Mouse (Mus musculus) limb, embryonic 14.5 days (tissue): ENCODE data around the gene Klf1. TPM values are rescaled to one million over a fixed set of nuclear protein-coding genes. Genes with fewer than 3 reads are reported as not detected.

Source experiments
- ATAC-seq: fragments of 200-750 bp; cut with Nextera tagmentation; 2 replicates; pipeline ENCODE4 v1.8.0; 2017; ENCODE audit warnings: low read depth, moderate number of reproducible peaks, moderate TSS enrichment; ENCODE audit not compliant: low FRiP score
- DNase-seq: peaks from one replicate; pipeline ENCODE4 v3.0.0-alpha.2; 2015; ENCODE audit warnings: low spot score
- H3K27ac ChIP-seq: fragments of 300-500 bp; sonication (generic); replicated peaks from 2 replicates; pipeline ENCODE4 v1.5.1; 2014; ENCODE audit warnings: low read depth, mild to moderate bottlenecking, low read length, moderate library complexity, mixed read lengths
- H3K27me3 ChIP-seq: fragments of 300-500 bp; sonication (generic); 2 replicates; pipeline ENCODE4 v1.6.1; 2014; ENCODE audit warnings: low read length, mixed read lengths; ENCODE audit not compliant: control insufficient read depth, insufficient read depth
- H3K36me3 ChIP-seq: fragments of 300-500 bp; sonication (generic); 2 replicates; pipeline ENCODE4 v1.6.1; 2014; ENCODE audit warnings: mild to moderate bottlenecking, low read length, moderate library complexity, mixed read lengths; ENCODE audit not compliant: control insufficient read depth, insufficient read depth
- H3K4me1 ChIP-seq: fragments of 300-500 bp; sonication (generic); 2 replicates; pipeline ENCODE4 v1.6.1; 2014; ENCODE audit warnings: antibody characterized with exemption, low read length, mixed read lengths; ENCODE audit not compliant: control insufficient read depth, insufficient read depth
- H3K4me2 ChIP-seq: fragments of 300-500 bp; sonication (generic); replicated peaks from 2 replicates; pipeline ENCODE4 v1.6.1; 2014; ENCODE audit warnings: low read depth, mild to moderate bottlenecking, low read length, moderate library complexity; ENCODE audit not compliant: severe bottlenecking
- H3K4me3 ChIP-seq: fragments of 300-500 bp; sonication (generic); replicated peaks from 2 replicates; pipeline ENCODE4 v1.5.1; 2014; ENCODE audit warnings: low read length
- H3K9ac ChIP-seq: fragments of 300-500 bp; sonication (generic); 2 replicates; pipeline ENCODE4 v1.6.1; 2014; ENCODE audit warnings: mild to moderate bottlenecking, low read depth, low read length, moderate library complexity; ENCODE audit not compliant: severe bottlenecking
- H3K9me3 ChIP-seq: fragments of 300-500 bp; sonication (generic); 2 replicates; pipeline ENCODE4 v1.6.1; 2016; ENCODE audit warnings: low read length; ENCODE audit not compliant: control insufficient read depth
- POLR2A ChIP-seq: fragments of 200-500 bp; IDR thresholded peaks from 2 replicates; pipeline ENCODE4 v1.8.0; 2012; ENCODE audit warnings: inconsistent platforms, mild to moderate bottlenecking, moderate library complexity, borderline replicate concordance; ENCODE audit not compliant: insufficient read depth, insufficient read length; ENCODE audit errors: extremely low read depth
- WGBS: fragments of 180-500 bp; shearing (Covaris S2); extraction: QIAGEN DNeasy Blood & Tissue Kit; methylation state at CpG from one replicate; pipeline ENCODE4 v1.1.7; 2014; 5-methylcytosine and 5-hydroxymethylcytosine counted together
- polyA plus RNA-seq, 2 experiments: library from polyadenylated mRNA; depleted of rRNA in 1 of 2; stranded (reverse) in 1 of 2; unstranded in 1 of 2; fragments of >200 nt; fragmentation: Nextera tagmentation in 1 of 2; extraction: Ambion mirVana in 1 of 2; gene quantifications; 2 replicates each; pipeline versions ENCODE4 v1.2.1 to v1.2.3; 2012 to 2014

Klf1 gene
- polyA plus RNA-seq, 2 experiments, result 2.0 to 2.5 TPM

- Histone ChIP-seq H3K36me3 (no peaks in the 10 kb centered on the region), H3K4me1 (peaks cover 8% of the 10 kb centered on the region; the same call in 1 of the 2 replicates), H3K4me2 (peak overlapping the region; percentile 88; the same call in 1 of the 2 replicates), H3K27ac (no peak overlapping the region), H3K27me3 (peaks cover 19% of the 10 kb centered on the region), H3K9ac (no peak overlapping the region), H3K4me3 (no peak overlapping the region), H3K9me3 (no peaks in the 10 kb centered on the region)
- DNase-seq (no peak), ATAC-seq (no peak)
- 36% methylated on average over 4 of the region's 4 CpGs for WGBS
- no peak for TF ChIP-seq POLR2A
Measured at GRCm38 (mm10) chr8:84913960-84914359, 12.2 kb downstream of the Klf1 start.

GRCm38 (mm10) chr8:84915269-84915668 lies 13.5 kb downstream of the Klf1 start:
- no peak for ATAC-seq
- WGBS, result 84% methylated on average over 8 of the region's 8 CpGs
- H3K27me3 ChIP-seq, result peaks cover 19% of the 10 kb centered on the region

DNA sequence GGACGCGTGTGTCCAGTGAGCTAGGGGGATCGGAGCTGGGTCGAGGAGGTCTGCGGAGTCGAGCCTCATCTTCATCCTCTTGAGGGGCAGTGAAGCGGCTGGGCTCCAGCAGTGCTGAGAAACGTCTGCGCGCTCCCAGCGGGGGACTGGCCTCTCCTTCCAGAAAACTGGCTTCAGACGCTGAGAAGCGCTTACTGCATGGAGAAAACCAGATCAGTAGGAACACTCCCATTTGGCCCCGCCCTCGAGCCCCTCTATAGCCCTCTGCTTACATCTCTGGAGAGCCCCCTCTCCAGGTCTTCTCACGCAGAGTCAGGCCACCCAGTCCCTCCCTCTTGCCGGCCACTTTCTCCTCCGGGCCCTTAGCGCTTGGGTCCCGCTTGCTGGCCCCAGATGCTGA lies 16.1 kb downstream of the Klf1 start:
- TF ChIP-seq POLR2A, result no peak
- WGBS, result 29% methylated on average over 20 of the region's 20 CpGs
- H3K4me1 ChIP-seq, result no peaks in the 10 kb centered on the region
- no peak overlapping the region for H3K27ac ChIP-seq
- H3K4me3 ChIP-seq, result no peak overlapping the region
- ATAC-seq (no peak), DNase-seq (no peak)
- H3K36me3 ChIP-seq, result no peaks in the 10 kb centered on the region
- H3K4me2 ChIP-seq, result no peak overlapping the region
- peaks cover 5% of the 10 kb centered on the region; the same call in 1 of the 2 replicates for H3K27me3 ChIP-seq
- H3K9me3 ChIP-seq, result no peaks in the 10 kb centered on the region
- no peak overlapping the region for H3K9ac ChIP-seq

More at GRCm38 (mm10) chr8:84915269-84915668, 13.5 kb downstream of the Klf1 start:
- DNase-seq, result no peak
- no peaks in the 10 kb centered on the region for H3K4me1 ChIP-seq
- no peak overlapping the region for H3K9ac ChIP-seq
- no peak overlapping the region for H3K27ac ChIP-seq
- no peaks in the 10 kb centered on the region for H3K9me3 ChIP-seq
- TF ChIP-seq POLR2A, result no peak
- H3K4me3 ChIP-seq, result no peak overlapping the region
- H3K4me2 ChIP-seq, result no peak overlapping the region
- H3K36me3 ChIP-seq, result no peaks in the 10 kb centered on the region

- Histone ChIP-seq H3K9ac (no peak overlapping the region), H3K9me3 (no peaks in the 10 kb centered on the region), H3K36me3 (no peaks in the 10 kb centered on the region), H3K4me1 (no peaks in the 10 kb centered on the region), H3K27ac (no peak overlapping the region), H3K4me3 (no peak overlapping the region), H3K27me3 (no peaks in the 10 kb centered on the region; the same call in 1 of the 2 replicates), H3K4me2 (no peak overlapping the region)
- DNase-seq (no peak), ATAC-seq (no peak)
- 91% methylated on average over 15 of the region's 15 CpGs for WGBS
- no peak for TF ChIP-seq POLR2A
Measured at GRCm38 (mm10) chr8:84918646-84919045, 16.9 kb downstream of the Klf1 start.

GRCm38 (mm10) chr8:84921596-84921995 lies 19.9 kb downstream of the Klf1 start:
- Histone ChIP-seq H3K4me1 (no peaks in the 10 kb centered on the region), H3K4me2 (no peak overlapping the region), H3K36me3 (no peaks in the 10 kb centered on the region), H3K9ac (no peak overlapping the region), H3K9me3 (no peaks in the 10 kb centered on the region), H3K4me3 (no peak overlapping the region), H3K27ac (no peak overlapping the region), H3K27me3 (no peaks in the 10 kb centered on the region; the same call in 1 of the 2 replicates)
- ATAC-seq (no peak), DNase-seq (no peak)
- WGBS, result 64% methylated on average over 2 of the region's 2 CpGs
- TF ChIP-seq POLR2A, result no peak

DNA sequence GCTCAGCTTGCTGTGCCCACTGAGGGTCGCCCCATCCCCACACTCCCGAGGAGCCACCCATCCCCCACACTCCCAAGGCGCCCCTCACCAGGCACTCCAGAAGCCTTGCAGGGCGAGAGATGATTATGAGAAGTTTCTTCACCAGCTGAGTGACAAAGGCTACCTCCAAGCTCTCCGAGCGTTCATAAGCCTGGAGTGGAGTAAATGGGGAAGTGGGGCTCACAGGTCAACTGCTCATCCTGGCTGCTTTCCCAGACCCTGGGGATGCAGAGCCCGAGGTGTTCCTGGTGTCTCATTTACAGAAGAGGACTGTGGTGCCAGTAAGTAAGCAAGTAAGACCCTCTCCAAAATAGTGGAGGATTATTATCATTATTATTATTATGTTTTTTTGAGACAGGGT lies 23.8 kb downstream of the Klf1 start:
- no peak for TF ChIP-seq POLR2A
- no peaks in the 10 kb centered on the region for H3K9me3 ChIP-seq
- no peak overlapping the region for H3K4me2 ChIP-seq
- no peaks in the 10 kb centered on the region for H3K4me1 ChIP-seq
- DNase-seq (no peak), ATAC-seq (no peak)
- H3K27ac ChIP-seq, result no peak overlapping the region
- no peaks in the 10 kb centered on the region for H3K36me3 ChIP-seq
- no peak overlapping the region for H3K9ac ChIP-seq
- H3K4me3 ChIP-seq, result no peak overlapping the region
- WGBS, result 74% methylated on average over 7 of the region's 7 CpGs
- peaks cover 17% of the 10 kb centered on the region for H3K27me3 ChIP-seq
